Mouse (Mus musculus) forebrain, embryonic 15.5 days (tissue): ENCODE data around the gene Dennd4a. TPM values are rescaled to one million over a fixed set of nuclear protein-coding genes. Genes with fewer than 3 reads are reported as not detected.
A peak's percentile ranks its signal among the peaks of the same experiment; 100 is the strongest.

ENCODE experiments used
- ATAC-seq: fragments of 200-750 bp; cut with Nextera tagmentation; replicated peaks from 2 replicates; pipeline ENCODE4 v1.8.0; 2017; ENCODE audit warnings: mild to moderate bottlenecking, moderate TSS enrichment, moderate library complexity
- H3K27ac ChIP-seq: fragments of 300-500 bp; sonication (generic); replicated peaks from 2 replicates; pipeline ENCODE4 v1.5.1; 2015; ENCODE audit warnings: mild to moderate bottlenecking, inconsistent platforms
- H3K27me3 ChIP-seq: fragments of 300-500 bp; sonication (generic); 2 replicates; pipeline ENCODE4 v1.6.1; 2015; ENCODE audit warnings: inconsistent platforms
- H3K36me3 ChIP-seq: fragments of 300-500 bp; sonication (generic); 2 replicates; pipeline ENCODE4 v1.6.1; 2015; ENCODE audit warnings: mild to moderate bottlenecking, inconsistent platforms
- H3K4me1 ChIP-seq: fragments of 300-500 bp; sonication (generic); 2 replicates; pipeline ENCODE4 v1.6.1; 2015; ENCODE audit warnings: inconsistent platforms
- H3K4me2 ChIP-seq: fragments of 300-500 bp; sonication (generic); replicated peaks from 2 replicates; pipeline ENCODE4 v1.6.1; 2015; ENCODE audit warnings: mild to moderate bottlenecking, inconsistent platforms
- H3K4me3 ChIP-seq: fragments of 300-500 bp; sonication (generic); 2 replicates; pipeline ENCODE4 v1.5.1; 2015; ENCODE audit warnings: mild to moderate bottlenecking, inconsistent platforms
- H3K9ac ChIP-seq: fragments of 300-500 bp; sonication (generic); replicated peaks from 2 replicates; pipeline ENCODE4 v1.6.1; 2015; ENCODE audit warnings: mild to moderate bottlenecking, inconsistent platforms
- H3K9me3 ChIP-seq: fragments of 300-500 bp; sonication (generic); 2 replicates; pipeline ENCODE4 v1.6.1; 2016; ENCODE audit warnings: inconsistent platforms
- WGBS: fragments of 180-500 bp; shearing (Covaris S2); methylation state at CpG from one replicate; pipeline ENCODE4 v1.1.7; 2015; ENCODE audit warnings: mixed read lengths; 5-methylcytosine and 5-hydroxymethylcytosine counted together
- polyA plus RNA-seq: library from polyadenylated mRNA; unstranded; fragments of >200 nt; fragmentation: Nextera tagmentation; extraction: Ambion mirVana; gene quantifications from 2 replicates; pipeline ENCODE4 v1.2.1, GENCODE M21; 2015

Dennd4a gene
- polyA plus RNA-seq, 1 experiment from 2014 or later, result 9.4 TPM

GRCm38 (mm10) chr9:64957276-64957675, 146.1 kb downstream of the Dennd4a start:
- Histone ChIP-seq H3K4me2 (no peak overlapping the region), H3K9ac (no peak overlapping the region), H3K4me1 (peaks cover 15% of the 10 kb centered on the region), H3K4me3 (no peak overlapping the region), H3K27me3 (no peaks in the 10 kb centered on the region), H3K9me3 (no peaks in the 10 kb centered on the region), H3K27ac (no peak overlapping the region), H3K36me3 (no peaks in the 10 kb centered on the region)
- 91% methylated on average over 3 of the region's 3 CpGs for WGBS
- no peak for ATAC-seq

GRCm38 (mm10) chr9:64960117-64960977, 149.2 kb downstream of the Dennd4a start, which contains the start of gene Ints14:
Gene Ints14, plus strand, starts transcription at chr9:64960905.
- peak within 1 kb of the TSS; percentile 55 for H3K4me2 ChIP-seq
- 4% methylated on average over 29 of the region's 29 CpGs for WGBS
- peak within 1 kb of the TSS; percentile 79 for H3K4me3 ChIP-seq
- peaks cover 15% of the 10 kb centered on the region for H3K4me1 ChIP-seq
- peak within 1 kb of the TSS; percentile 84 for H3K9ac ChIP-seq
- peak; percentile 98 for ATAC-seq
- H3K27ac ChIP-seq, result peak within 1 kb of the TSS; percentile 83
- no peaks in the 10 kb centered on the region for H3K27me3 ChIP-seq
- no peaks in the 10 kb centered on the region for H3K9me3 ChIP-seq
- H3K36me3 ChIP-seq, result peaks cover 21% of the 10 kb centered on the region

DNA sequence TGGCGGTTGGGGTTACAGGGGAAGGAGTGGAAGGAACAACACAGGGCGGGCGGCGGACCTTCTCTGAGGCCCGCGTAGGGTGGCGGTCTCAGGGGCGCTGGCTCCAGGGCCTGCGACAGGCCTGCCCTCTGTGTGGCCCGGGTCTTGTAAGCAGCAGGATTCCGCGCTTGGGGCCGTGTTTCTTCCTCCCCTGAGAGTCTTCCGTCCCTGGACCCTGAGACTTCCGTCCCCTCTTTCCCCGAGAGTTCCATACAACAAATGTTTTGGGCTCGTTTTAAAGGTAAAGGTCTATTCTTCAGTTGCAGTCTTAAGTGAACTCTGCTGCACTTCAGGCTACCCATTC, 149.8 kb downstream of the Dennd4a start:
- Histone ChIP-seq H3K4me1 (peaks cover 15% of the 10 kb centered on the region), H3K9ac (peak overlapping the region; percentile 84), H3K4me3 (peak overlapping the region; percentile 79), H3K27me3 (no peaks in the 10 kb centered on the region), H3K4me2 (peak overlapping the region; percentile 55), H3K27ac (peak overlapping the region; percentile 83), H3K36me3 (peaks cover 27% of the 10 kb centered on the region), H3K9me3 (no peaks in the 10 kb centered on the region)
- 0% methylated on average over 17 of the region's 17 CpGs for WGBS
- peak; percentile 80; the same call in 1 of the 2 replicates for ATAC-seq

Other genes starting within 250 kb of the Dennd4a start
- gene Rab11a, start 73.6 kb upstream of the Dennd4a start, polyA plus RNA-seq, result 349 and 383 TPM in 2 replicates
- gene Slc24a1, start 140.3 kb downstream of the Dennd4a start, polyA plus RNA-seq, result 0.04 and 0.10 TPM in 2 replicates
- gene Ints14, start 149.6 kb downstream of the Dennd4a start, polyA plus RNA-seq, result 45.0 and 45.6 TPM in 2 replicates
- gene Hacd3, start 210.4 kb downstream of the Dennd4a start, polyA plus RNA-seq, result 182 and 194 TPM in 2 replicates
- gene Dpp8, start 221.1 kb downstream of the Dennd4a start, polyA plus RNA-seq, result 42.5 and 44.5 TPM in 2 replicates